Mouse (Mus musculus): ENCODE data around the gene Ints1. TPM values are rescaled to one million over a fixed set of nuclear protein-coding genes. Genes with fewer than 3 reads are reported as not detected.

Ints1 gene
- total RNA-seq, 2 experiments from 2014 or later, result 31.5 to 37.6 TPM

- no peak for DNase-seq (ENCODE audit: low spot score)
Measured at GRCm38 (mm10) chr5:139801231-139801630, 25.8 kb upstream of the Ints1 start.

DNA sequence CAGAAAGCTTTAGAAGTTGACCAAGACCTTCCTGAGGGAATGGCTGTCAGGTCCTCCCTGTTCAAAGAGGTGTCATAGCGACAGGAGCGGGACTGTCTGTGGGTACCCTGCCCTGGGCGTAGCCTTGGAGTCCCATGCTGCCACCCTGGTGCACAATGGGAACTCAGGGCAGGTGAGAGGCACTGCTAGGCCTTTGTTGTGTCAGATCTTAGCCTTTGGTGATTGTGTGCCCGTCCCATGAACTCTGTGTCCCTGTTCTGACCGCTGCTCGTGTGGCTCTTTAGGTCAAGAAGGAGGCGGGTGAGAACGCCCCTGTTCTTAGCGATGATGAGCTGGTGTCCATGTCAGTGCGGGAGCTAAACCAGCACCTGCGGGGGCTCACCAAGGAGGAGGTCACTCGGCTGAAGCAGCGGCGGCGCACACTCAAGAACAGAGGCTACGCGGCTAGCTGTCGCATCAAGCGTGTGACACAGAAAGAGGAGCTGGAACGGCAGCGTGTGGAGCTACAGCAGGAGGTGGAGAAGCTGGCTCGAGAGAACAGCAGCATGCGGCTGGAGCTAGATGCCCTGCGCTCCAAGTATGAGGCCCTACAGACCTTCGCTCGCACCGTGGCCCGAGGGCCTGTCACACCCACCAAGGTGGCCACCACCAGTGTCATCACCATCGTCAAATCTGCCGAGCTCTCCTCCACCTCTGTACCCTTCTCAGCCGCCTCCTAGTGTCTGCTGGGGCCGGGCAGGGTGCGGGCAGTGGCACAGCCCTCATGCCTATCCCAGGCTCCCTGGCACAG, 24.5 kb upstream of the Ints1 start:
- no peak for DNase-seq (ENCODE audit: low spot score)

DNA sequence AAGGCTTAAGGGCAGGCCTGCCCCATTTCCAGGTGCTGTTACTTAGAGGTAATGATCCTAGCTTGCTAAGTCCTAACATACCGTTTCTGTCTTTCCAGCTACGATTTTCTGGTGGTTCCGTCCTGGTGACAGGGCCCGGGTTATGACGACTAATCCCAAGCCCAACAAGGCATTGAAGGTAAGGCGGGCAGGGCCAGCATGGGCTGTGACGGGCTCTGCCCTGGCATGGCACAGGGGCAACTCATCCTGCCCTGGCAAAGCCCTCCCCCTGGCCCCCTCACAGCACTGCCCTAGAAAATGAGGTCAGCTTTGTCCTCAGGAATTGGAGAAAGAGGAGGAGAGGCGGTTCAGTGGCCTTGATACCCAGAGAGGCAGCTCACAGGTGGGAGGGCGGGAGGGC, 23.6 kb upstream of the Ints1 start:
- DNase-seq (ENCODE audit: low spot score), result no peak

DNA sequence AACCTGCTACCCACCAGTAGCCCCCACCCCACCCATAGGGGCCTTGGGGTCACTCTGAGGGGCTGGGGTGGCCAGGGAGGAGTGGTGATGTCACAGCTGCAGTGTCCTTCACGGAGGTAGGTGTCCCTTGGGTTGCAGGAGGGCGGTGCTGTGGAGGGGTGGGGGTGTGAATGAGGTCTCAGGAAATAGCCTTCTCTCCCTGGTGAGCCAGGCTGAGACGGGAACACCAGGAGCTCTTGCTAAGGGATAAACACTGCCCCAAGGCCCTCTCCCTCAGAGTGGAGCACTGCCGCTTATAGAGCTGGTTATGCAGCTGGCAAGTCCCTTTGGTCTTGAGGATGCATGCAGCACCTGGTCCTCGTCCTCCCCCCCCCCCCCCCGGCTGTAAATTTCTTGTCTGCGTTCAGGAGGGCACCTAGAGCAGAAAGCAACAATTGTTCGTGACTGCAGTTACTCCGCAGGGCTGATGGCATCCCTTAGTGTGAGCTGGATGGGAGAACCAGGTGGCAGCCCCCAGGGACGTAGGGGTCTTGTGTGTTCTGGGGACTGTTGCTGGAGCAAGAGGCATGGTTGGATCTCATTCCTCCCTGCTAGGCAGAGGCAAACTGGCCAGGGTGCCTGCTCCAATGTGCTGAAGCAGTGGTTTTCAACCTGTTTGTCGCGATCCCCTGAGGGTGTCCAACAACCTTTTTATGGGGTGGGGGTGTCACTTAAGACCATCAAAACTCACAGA, 22.9 kb upstream of the Ints1 start:
- peak; percentile 58 for DNase-seq (ENCODE audit: low spot score)

DNA sequence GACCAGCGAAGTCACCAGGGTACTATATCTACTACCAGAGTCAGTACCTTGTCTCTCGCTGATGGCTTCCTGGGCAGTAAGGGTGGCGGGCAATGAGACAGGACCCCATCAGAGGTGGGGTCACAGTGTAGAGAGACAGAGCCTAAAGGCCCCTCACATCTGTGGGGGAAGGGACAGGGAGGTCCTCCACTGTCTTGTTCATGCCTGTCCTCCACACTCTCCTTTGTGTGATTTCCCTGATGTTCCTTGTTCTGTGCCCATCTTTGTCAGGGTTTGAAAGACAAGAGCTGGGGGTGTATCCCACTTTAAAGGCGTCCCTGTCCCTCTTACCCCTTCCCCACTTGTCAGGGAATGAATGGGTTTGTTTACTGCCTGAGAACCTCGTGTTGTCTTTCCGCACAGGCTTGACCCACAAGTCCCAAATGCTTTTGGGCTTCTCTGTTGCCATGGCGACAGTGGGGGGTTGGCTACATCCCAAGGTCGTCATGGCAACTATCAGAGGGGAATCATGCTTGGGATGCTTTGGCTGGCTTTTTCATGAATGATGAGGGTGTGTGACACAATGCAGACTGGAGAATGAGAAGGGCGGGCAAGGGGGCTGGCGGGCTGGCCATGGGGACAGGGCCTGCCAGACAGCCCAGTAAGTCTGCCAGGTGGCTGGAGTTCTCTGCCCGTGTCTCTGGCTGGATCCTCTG, 22.1 kb upstream of the Ints1 start:
- peak; percentile 87 for DNase-seq (ENCODE audit: low spot score)

GRCm38 (mm10) chr5:139796900-139797299, 21.4 kb upstream of the Ints1 start:
- peak; percentile 96 for DNase-seq (ENCODE audit: low spot score)

- DNase-seq (ENCODE audit: low spot score), result peak; percentile 24
Measured at GRCm38 (mm10) chr5:139796001-139796620, 20.6 kb upstream of the Ints1 start.

- DNase-seq (ENCODE audit: low spot score), result peak; percentile 69
Measured at GRCm38 (mm10) chr5:139794938-139795337, 19.5 kb upstream of the Ints1 start.

DNA sequence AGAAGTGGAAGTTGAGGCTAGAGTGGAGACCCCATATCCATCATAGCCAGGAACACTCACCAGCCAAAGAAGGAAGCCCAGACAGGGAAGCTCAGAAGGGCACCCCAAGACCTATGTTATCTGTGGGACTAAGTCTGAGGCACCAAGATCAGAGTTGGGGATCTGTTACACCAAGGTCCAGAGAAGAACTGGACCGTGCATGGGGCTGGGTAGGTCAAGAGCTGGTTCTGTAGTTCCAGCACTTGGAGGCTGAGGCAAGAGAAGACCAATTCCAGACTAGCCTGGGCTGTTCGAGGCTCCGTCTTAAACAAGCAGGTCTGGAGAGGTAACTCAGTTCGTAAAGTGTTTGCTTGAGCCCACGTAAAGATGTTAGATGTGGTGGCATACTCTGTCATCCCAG, 18.7 kb upstream of the Ints1 start:
- no peak for DNase-seq (ENCODE audit: low spot score)

DNA sequence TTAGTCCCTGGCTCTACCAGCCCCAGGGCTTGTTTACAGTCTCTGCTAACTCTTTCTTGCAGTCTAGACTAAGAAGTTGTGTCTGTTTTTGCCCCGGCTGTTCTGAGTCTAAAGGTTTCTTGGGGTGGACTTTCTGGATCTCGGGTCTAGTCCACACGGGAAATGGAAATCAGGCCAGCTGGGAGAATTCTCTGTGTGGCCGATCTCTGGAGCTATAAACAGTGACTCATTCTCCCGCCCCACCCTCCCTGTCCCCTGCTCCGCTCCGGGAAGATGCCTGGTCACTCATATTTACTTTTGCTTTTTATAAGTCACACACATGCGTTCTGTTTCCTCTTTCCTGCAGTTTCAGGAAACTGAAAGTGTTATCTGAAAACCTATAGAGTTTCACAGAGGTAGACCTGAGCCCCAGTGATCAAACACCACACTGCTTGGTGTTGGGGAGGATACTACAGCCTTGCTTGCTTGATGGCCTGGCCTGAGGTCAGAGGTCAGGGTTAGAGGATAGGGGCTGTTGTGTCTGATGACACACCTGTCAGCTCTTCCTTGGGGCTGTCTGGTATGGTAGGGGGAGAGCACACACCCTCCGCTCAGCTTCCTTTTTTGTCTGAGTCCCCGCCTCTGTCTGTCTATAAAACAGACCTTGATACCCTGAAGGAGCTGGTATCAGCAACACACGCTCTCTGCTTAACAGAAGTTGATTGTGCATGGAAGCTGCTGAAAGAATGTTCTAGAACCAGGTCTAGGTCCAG, 18.0 kb upstream of the Ints1 start:
- peak; percentile 69 for DNase-seq (ENCODE audit: low spot score)

DNA sequence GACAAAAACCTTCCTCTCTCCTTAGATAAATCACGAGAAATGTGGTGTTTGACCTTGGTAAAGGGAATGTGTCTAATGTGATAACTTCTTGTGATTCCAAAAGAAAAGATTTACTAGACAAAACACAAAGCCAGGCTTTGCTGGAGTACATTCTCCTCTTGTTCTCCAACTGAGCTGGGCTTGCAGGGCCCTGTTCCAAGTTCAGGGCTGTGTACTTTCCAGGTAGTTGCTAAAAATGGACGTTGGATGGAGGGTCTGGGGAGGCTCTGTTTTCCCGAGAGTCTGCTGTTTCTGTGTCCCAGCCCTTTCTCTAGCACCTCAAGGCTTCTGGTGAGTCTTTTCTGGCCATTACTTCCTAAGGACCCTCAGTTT, 17.5 kb upstream of the Ints1 start:
- peak; percentile 24 for DNase-seq (ENCODE audit: low spot score)

GRCm38 (mm10) chr5:139792159-139792775, 16.8 kb upstream of the Ints1 start:
- DNase-seq (ENCODE audit: low spot score), result peak; percentile 14

DNA sequence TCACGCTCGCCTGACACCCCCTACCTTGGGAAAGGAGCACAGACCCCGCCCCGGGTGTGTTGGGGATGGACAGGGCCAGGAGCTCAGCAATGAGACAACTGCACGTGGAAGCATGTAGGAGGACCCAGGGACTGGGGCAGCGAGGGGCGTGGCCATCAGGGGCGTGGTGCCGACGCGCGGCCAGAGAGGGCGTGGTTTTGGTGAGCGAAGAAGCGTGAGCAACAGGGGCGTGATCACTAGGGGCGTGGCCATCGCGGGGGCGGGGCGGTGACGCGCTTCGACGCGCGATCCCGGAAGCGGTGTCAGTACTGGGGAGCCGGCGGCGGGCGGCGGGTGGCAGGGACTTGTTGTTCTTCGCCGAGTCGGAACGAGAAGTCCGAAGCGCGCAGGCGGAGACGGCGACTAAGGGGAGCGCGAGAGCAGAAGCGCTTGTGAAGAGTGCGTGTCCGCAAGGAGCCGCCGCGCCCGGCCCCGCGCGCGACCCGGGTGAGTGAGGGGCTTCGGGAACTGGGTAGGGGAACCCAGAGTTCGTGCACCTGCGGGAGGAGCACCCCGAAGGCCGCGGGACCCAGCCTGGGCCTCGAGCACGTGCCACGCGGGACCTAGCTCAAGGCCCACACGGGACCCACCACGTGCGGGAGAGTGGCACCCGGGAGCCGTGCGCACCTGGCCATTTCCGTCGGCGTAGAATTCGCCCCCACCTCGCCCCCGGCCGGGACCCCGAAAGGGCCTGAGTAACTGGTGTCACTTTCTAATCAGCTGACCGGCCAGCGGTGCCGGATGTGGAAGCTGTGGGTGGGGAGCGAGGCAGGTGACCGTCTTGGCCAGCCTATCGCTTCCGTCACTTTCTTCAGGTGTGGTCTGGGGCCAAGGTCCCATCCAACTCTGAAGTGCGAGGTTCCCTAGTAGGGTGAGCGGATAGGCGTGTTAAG, 16.0 kb upstream of the Ints1 start, which contains the start of gene Mafk:
Mafk (plus strand) TSS at position 287 of the 932 bp plus-strand sequence.
- peak; percentile 99 for DNase-seq (ENCODE audit: low spot score)

GRCm38 (mm10) chr5:139789466-139789865, 14.0 kb upstream of the Ints1 start:
- no peak for DNase-seq (ENCODE audit: low spot score)

DNA sequence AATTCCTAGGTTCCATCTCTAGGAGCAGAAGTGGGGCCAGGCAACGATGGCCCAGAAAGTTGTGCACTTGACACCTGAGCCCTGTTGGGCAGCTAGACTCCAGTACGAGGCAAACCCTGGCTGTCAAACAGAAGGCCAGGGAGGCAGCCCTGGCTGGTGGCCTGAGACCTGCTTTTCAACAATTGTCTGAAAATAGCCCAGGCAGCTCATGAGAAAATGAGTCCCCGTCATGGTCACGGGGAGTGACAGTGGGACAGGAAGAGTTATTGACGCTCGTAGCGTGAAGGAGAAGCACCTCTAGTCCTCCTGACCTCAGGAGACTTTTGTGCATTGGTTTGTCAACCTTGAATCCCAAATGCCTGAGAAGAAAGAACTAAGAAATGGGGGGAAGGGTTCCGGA, 5.9 kb upstream of the Ints1 start:
- peak; percentile 59 for DNase-seq (ENCODE audit: low spot score)

DNA sequence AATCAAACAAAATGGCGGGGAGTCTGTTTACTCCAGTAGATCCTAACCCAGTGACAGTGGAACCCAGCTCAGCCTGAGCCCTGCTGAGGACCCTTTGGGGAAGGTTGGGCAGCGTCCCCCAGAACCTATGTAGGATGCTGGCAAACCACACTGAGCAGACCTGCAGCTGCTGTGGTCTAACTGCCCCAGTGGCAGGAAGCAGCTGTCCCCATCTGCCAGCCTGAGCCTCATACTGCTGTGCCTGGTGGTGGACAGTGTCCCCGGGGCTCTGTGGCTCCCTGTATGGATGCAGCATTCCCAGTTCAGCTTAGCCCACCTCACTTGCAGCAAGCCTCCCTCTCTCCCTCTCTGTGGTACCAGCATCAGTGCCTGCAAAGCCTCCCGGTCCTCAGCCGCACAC, 1.5 kb upstream of the Ints1 start:
- no peak for DNase-seq (ENCODE audit: low spot score)

- DNase-seq (ENCODE audit: low spot score), result no peak
Measured at GRCm38 (mm10) chr5:139768216-139768615, 7.3 kb downstream of the Ints1 start.

DNA sequence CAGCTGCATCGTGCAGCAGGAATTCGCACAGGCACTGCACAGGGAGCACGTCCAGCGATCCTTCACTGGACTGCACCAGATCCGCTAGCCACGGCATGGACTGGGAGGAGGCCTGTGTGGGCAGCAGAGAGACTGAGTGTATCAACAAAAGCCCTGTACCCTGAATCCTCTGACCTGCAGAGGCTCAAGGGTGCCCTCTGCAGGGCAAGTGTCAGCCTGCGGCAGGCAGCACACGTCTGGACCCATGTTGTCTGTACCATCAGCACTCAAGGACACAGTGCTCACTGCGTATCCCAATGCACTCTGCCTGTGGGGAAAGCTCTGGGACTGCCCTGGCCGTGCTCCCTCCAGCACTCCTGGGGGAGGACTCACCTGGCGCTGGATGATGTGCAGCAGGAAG, 11.2 kb downstream of the Ints1 start:
- DNase-seq (ENCODE audit: low spot score), result no peak

DNA sequence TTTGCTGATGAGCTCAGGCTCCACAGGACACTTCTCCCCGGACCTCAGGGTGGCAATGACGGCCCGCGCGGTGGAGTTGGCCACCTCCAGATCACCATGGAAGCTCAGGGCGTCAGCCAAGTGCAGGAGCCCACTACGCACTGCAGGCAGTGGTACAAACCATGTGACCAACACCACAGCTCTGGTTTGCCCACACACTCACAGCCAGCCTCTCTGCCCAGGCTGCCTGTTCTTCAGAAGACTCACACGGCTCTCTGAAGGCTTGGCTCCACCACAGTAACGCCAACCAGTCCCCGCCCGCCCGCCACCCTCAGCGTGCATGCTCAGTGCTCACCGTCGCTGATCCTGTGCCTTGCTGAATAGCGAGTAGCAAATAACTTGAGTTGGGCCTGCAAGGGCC, 17.4 kb downstream of the Ints1 start:
- no peak for DNase-seq (ENCODE audit: low spot score)

GRCm38 (mm10) chr5:139756586-139756985, 18.9 kb downstream of the Ints1 start:
- no peak for DNase-seq (ENCODE audit: low spot score)

Measured in gastrocnemius, adult 18-20 months (tissue).